Mouse (Mus musculus) heart, embryonic 10.5 days (tissue): ENCODE measurements at regions not wholly inside any gene's neighbourhood (a gene's known extent, or its start where the extent isn't known, plus 50 kb on each side); places are given as distances from the start of the nearest gene placed in this dataset.
"Not testable (repeated sequence)": the region's sequence is repeated elsewhere in the genome, so short reads cannot be mapped to it uniquely, and the experiment has no call there.

Experiments used
- DNase-seq: peaks from one replicate; pipeline ENCODE4 v3.0.0-alpha.2; 2017; ENCODE audit warnings: low spot score
- H3K27ac ChIP-seq: fragments of 300-500 bp; sonication (generic); 2 replicates; pipeline ENCODE4 v1.5.1; 2016; ENCODE audit warnings: mild to moderate bottlenecking
- H3K27me3 ChIP-seq: fragments of 300-500 bp; sonication (generic); 2 replicates; pipeline ENCODE4 v1.6.1; 2016; ENCODE audit warnings: mild to moderate bottlenecking; ENCODE audit not compliant: poor library complexity, insufficient read depth, severe bottlenecking
- H3K36me3 ChIP-seq: fragments of 300-500 bp; sonication (generic); 2 replicates; pipeline ENCODE4 v1.6.1; 2016; ENCODE audit warnings: mild to moderate bottlenecking, moderate library complexity
- H3K4me1 ChIP-seq: fragments of 300-500 bp; sonication (generic); 2 replicates; pipeline ENCODE4 v1.6.1; 2016; ENCODE audit warnings: mild to moderate bottlenecking
- H3K4me3 ChIP-seq: fragments of 300-500 bp; sonication (generic); 2 replicates; pipeline ENCODE4 v1.5.1; 2016; ENCODE audit warnings: mild to moderate bottlenecking, moderate library complexity
- H3K9me3 ChIP-seq: fragments of 300-500 bp; sonication (generic); 2 replicates; pipeline ENCODE4 v1.6.1; 2016; ENCODE audit warnings: mild to moderate bottlenecking, moderate library complexity
- WGBS: fragments of 180-500 bp; shearing (Covaris S2); methylation state at CpG from one replicate; pipeline ENCODE4 v1.1.7; 2016; 5-methylcytosine and 5-hydroxymethylcytosine counted together

DNA sequence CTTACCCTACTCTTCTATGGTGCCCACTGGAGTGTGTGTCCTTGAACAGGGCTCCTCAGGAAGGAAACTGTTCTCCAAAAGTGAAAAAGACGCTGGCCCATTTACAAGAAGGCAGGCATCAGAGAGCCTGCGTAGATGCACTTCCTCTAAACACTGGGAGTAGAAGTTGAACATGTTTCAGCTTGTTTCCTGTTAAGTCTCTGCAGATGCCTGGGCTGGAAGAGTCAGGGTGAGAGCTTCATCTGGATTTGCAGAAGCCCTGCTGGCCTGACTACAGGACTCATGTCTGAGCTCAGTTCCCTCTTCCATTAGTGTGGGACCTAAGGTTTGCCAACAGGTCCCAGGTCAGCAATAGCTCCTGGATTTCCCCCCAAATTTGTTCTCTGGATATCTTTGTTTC lies 54.7 kb upstream of the Nlrp1b start:
- no peaks in the 10 kb centered on the region for H3K36me3 ChIP-seq
- no peaks in the 10 kb centered on the region for H3K27me3 ChIP-seq
- H3K4me3 ChIP-seq = no peak overlapping the region
- H3K4me1 ChIP-seq = no peaks in the 10 kb centered on the region
- no peaks in the 10 kb centered on the region for H3K9me3 ChIP-seq
- WGBS = 84% methylated on average over 2 of the region's 2 CpGs
- no peak overlapping the region for H3K27ac ChIP-seq
- no peak for DNase-seq

DNA sequence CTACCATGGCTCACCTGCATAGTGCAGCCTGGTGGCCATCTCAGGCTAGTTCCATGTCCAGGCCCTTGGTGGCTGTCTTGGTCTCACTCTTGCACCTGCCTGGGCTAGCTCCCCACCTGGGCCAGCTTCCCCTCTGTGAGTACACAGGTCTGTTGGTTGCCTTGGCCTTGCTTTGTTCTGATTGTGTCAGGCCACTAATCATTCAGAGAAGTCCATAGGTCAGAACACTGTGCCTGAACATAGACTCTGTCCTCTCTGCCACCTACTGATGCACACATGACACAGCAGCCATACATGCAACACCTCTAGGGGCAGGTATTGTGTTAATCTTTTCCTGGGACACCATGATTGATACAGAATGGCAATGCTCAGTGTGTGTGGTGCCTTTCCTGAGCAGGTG lies 57.7 kb upstream of the Nlrp1b start:
- not testable (repeated sequence) for H3K9me3 ChIP-seq, H3K36me3 ChIP-seq, H3K4me3 ChIP-seq, DNase-seq, H3K27ac ChIP-seq, H3K4me1 ChIP-seq, H3K27me3 ChIP-seq

DNA sequence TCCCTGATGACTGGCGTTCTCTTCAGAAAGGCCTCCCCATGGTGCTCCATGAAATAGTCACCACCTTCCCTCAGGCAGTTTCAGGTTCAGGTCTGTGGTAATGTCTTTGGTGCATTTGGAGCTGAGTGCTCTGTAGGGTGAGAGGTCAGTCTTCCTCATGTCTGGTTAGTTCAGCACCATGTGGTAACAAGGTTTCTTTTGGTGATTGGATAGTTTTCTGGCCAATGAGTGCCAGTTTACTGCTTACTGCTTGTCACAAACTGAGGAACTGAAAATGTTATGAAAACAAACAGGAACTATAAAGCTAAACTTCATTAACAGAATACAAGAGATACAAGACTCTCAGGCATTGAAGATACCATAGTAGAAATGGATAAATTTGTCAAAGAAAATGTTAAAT lies 59.0 kb upstream of the Nlrp1b start:
- H3K27me3 ChIP-seq = no peaks in the 10 kb centered on the region
- WGBS = 71% methylated on average over 1 of the region's 1 CpGs
- DNase-seq = no peak

DNA sequence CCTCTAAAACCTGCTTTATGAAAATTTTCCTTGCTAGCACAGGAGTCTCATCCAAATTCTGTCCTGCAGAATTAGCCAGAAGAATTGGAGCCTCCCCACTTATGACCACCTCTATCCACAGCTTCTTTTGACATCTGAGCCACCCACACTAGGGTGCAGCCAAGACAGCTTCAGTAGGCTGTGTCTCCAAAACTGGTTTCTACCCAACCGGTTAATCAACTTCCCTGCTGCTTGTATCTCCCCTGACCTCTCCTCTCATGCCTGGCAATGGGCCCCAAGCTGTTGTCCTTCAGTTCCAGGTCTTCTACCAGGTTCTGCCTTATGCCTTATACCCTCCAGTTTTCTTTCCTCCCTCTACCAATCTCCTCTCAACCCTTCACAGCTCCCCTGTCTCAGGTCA lies 68.9 kb upstream of the Nlrp1b start:
- H3K4me1 ChIP-seq = no peaks in the 10 kb centered on the region
- WGBS = 72% methylated on average over 1 of the region's 1 CpGs
- no peaks in the 10 kb centered on the region for H3K27me3 ChIP-seq
- H3K9me3 ChIP-seq = no peaks in the 10 kb centered on the region
- H3K36me3 ChIP-seq = no peaks in the 10 kb centered on the region
- H3K4me3 ChIP-seq = no peak overlapping the region
- H3K27ac ChIP-seq = no peak overlapping the region
- DNase-seq = no peak

More for the DNA sequence above, 59.0 kb upstream of the Nlrp1b start:
- Histone ChIP-seq H3K27ac (no peak overlapping the region), H3K9me3 (no peaks in the 10 kb centered on the region), H3K4me3 (no peak overlapping the region), H3K36me3 (no peaks in the 10 kb centered on the region), H3K4me1 (no peaks in the 10 kb centered on the region)

DNA sequence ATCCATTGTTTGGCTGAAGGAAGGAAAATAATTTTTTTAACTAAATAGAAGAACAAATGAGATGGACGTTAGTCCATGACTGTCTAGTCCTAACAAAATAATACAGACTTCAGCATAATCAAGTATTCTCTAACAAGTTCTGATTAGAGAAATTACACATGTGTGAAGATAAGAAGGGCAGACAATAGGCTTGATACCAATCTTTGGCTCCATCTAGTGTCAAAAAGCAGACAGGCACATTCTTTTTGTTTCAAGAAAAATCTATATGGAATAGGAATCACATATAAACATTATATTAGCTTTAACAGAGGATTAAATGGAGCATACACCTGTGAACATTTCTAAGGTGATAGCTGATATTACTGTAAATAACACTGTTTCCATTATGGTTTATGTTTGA lies 92.9 kb upstream of the Nlrp1b start:
- DNase-seq = no peak
- Histone ChIP-seq H3K4me3 (no peak overlapping the region), H3K36me3 (no peaks in the 10 kb centered on the region), H3K9me3 (no peaks in the 10 kb centered on the region), H3K27ac (no peak overlapping the region), H3K4me1 (no peaks in the 10 kb centered on the region), H3K27me3 (no peaks in the 10 kb centered on the region)
- 23% methylated on average over 1 of the region's 1 CpGs for WGBS

DNA sequence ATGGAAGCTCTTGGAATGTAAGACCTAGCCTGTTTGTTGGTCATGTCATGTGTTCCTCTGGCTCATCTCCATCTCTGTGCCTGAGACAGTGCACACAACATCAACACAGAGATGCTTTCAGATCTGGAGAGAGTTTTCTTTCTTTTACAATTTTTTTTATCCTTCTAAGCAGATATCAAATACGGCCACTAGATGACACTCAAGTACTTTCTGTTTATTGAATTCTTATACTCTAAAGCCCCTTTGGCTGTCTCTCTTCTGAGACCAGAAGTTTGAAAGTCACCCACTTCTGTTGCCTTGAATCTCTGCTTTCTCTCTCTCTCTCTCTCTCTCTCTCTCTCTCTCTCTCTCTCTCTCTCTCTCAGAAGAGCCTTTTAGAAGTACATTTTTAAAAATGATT lies 106.9 kb upstream of the Nlrp1b start:
- Histone ChIP-seq H3K36me3 (no peaks in the 10 kb centered on the region), H3K4me1 (no peaks in the 10 kb centered on the region), H3K27me3 (no peaks in the 10 kb centered on the region), H3K9me3 (no peaks in the 10 kb centered on the region), H3K4me3 (no peak overlapping the region), H3K27ac (no peak overlapping the region)
- WGBS = 13% methylated on average over 1 of the region's 1 CpGs
- no peak for DNase-seq

DNA sequence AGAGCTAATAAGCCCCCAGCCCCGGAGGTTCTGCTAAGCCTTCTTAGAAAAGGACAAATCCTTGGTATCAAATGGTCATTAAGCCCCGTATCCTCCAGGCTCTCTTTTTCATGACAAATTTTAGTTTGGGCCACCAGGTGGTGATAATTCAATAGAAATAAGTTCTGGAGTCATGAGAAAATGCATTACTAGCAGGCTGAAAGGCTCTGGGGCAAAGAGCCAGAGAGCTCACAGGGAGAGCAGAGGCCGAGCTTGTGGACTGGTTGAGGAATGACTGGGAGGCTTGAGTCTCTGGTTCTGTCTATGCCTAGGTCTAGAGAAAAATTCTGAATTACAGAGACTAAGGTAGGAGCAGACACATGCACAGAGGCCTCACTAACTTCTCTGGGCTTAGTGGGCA lies 115.5 kb upstream of the Nlrp1b start:
- no peaks in the 10 kb centered on the region for H3K27me3 ChIP-seq
- no peaks in the 10 kb centered on the region for H3K4me1 ChIP-seq
- no peak overlapping the region for H3K27ac ChIP-seq
- H3K4me3 ChIP-seq = no peak overlapping the region
- no peaks in the 10 kb centered on the region for H3K9me3 ChIP-seq
- H3K36me3 ChIP-seq = no peaks in the 10 kb centered on the region
- DNase-seq = no peak
- WGBS = 29% methylated on average over 3 of the region's 3 CpGs

DNA sequence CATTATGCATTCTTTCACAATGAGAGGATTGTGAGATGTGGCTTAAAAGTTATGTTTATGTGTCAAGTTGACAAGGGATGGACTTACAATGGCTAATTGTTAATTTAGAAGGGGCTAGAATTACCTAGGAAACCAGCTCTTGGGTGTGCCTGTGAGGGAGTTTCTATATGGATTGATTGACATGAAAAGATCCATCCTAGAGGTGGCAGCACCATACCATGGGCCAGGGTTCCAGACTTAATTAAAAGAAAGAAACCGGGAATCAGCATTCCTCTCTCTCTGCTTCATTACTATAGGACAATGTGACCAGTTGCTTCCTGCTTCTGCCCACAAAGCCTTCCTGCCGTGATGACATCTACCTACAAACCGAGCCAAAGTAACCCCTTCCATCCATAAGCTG lies 126.6 kb upstream of the Nlrp1b start:
- DNase-seq = no peak
- Histone ChIP-seq H3K27ac (no peak overlapping the region), H3K27me3 (no peaks in the 10 kb centered on the region), H3K36me3 (no peaks in the 10 kb centered on the region), H3K4me1 (no peaks in the 10 kb centered on the region), H3K4me3 (no peak overlapping the region), H3K9me3 (no peaks in the 10 kb centered on the region)
- WGBS = 62% methylated on average over 3 of the region's 3 CpGs

DNA sequence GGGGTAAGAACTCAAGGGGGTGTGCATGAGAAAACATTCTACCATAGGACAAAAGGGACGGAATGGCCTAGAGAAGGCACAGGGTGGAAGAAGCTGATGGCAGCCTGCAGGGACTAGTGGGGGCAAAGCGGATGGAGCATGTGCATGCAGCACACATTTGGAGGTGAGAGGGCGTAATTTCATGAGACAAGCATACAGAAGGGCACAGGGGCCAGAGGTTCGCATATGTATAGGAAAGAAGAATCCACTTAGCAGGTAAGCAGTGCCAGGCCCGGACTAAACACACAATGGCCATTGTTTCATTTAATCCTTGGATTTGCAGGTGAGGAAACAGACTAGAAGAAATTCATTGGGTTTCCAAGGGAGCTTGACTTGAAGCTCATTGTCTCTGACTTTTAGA lies 130.3 kb upstream of the Nlrp1b start:
- DNase-seq = no peak

DNA sequence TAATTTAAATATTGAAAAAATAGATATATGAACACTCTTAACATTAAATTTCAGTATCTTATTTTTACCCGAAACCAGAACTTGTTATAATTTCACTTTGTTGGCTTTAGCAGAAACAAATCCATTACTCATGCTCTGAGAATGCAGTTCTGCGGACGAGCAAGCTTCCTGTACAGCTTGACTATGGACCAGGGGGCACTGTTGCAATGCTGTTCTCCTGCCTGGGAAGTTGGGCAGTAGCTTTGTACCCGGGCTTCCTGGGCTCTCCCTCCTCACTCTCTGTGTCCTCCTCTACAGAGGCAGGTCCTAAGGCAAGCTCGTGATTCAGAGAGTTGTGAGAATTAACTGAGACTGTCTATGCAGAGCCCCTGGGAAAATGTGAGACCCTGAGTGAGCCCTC lies 141.3 kb upstream of the Nlrp1b start:
- 53% methylated on average over 5 of the region's 5 CpGs for WGBS
- DNase-seq = peak; percentile 71
- Histone ChIP-seq H3K27me3 (no peaks in the 10 kb centered on the region), H3K9me3 (no peaks in the 10 kb centered on the region), H3K4me1 (no peaks in the 10 kb centered on the region), H3K27ac (no peak overlapping the region), H3K4me3 (no peak overlapping the region), H3K36me3 (no peaks in the 10 kb centered on the region)

More for the DNA sequence above, 130.3 kb upstream of the Nlrp1b start:
- H3K36me3 ChIP-seq = no peaks in the 10 kb centered on the region
- no peak overlapping the region for H3K4me3 ChIP-seq
- no peaks in the 10 kb centered on the region for H3K4me1 ChIP-seq
- 76% methylated on average over 5 of the region's 5 CpGs for WGBS
- no peaks in the 10 kb centered on the region for H3K9me3 ChIP-seq
- no peaks in the 10 kb centered on the region for H3K27me3 ChIP-seq
- H3K27ac ChIP-seq = no peak overlapping the region

DNA sequence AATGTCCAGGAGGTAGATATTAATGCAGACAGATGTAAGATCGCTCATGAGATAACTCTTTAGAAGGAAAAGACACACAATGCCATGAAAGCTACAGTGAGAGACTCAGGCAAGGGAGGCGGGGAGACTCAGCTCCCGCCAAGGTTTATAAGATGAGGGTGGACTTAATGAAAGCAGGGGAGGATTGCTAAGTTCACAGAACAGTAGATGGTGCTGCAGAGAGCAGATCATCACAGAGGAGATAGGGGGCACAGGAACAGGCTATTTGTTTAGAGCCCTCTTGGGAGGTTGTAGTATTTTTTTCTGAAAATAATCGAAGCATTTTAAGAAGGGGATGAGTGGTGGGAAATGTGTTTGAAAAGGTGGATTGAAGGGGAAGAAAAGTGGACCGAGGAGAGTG lies 144.6 kb upstream of the Nlrp1b start:
- Histone ChIP-seq H3K9me3 (no peaks in the 10 kb centered on the region), H3K4me1 (no peaks in the 10 kb centered on the region), H3K27ac (no peak overlapping the region), H3K27me3 (no peaks in the 10 kb centered on the region), H3K36me3 (no peaks in the 10 kb centered on the region), H3K4me3 (no peak overlapping the region)
- DNase-seq = no peak
- 73% methylated on average over 5 of the region's 5 CpGs for WGBS

DNA sequence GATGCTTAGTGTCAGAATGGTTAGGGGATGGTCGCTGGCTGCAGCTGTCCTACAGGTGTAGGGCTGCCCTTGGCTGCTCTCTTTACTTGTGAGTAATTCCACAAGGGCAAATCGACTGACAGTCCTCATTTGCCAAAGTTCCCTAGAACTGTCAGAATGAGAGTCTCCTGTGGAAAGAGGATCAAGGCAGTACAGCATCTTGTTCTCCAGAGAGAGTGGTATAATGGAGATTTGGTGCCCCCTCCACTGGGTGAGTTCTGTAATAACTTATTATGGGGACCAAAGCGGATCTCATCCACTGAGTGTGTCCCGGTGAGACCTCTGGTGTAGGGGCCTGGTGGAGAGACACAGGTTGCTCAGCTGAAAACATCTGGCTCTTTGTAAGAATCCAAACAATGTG lies 157.9 kb upstream of the Nlrp1b start:
- peak; percentile 47 for DNase-seq
- Histone ChIP-seq H3K4me1 (no peaks in the 10 kb centered on the region), H3K36me3 (no peaks in the 10 kb centered on the region), H3K4me3 (no peak overlapping the region), H3K27me3 (no peaks in the 10 kb centered on the region), H3K27ac (no peak overlapping the region), H3K9me3 (no peaks in the 10 kb centered on the region)
- WGBS = 77% methylated on average over 4 of the region's 4 CpGs

DNA sequence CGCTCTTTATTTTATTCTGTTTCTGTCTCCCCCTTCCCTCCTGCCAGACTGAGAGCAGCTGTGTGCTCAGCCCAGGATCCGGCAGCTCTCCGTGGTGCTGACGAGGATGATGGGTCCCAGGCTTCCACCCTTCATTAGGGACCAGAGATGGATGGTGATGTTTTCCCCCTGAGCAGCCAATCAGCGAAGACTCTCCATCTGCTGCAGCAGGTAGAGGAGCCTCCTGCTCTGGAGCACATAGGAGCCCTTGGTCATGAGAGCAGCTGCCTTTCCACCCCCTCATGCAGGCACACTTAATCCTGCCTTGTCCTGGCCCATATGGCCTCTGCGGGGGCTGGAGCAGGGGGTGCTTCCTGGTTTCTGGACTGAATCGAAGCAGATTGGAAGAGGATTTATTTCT lies 159.1 kb upstream of the Nlrp1b start:
- H3K9me3 ChIP-seq = no peaks in the 10 kb centered on the region
- WGBS = 21% methylated on average over 7 of the region's 7 CpGs
- no peaks in the 10 kb centered on the region for H3K27me3 ChIP-seq
- DNase-seq = peak; percentile 76
- no peaks in the 10 kb centered on the region for H3K4me1 ChIP-seq
- no peaks in the 10 kb centered on the region for H3K36me3 ChIP-seq
- H3K27ac ChIP-seq = no peak overlapping the region
- no peak overlapping the region for H3K4me3 ChIP-seq

DNA sequence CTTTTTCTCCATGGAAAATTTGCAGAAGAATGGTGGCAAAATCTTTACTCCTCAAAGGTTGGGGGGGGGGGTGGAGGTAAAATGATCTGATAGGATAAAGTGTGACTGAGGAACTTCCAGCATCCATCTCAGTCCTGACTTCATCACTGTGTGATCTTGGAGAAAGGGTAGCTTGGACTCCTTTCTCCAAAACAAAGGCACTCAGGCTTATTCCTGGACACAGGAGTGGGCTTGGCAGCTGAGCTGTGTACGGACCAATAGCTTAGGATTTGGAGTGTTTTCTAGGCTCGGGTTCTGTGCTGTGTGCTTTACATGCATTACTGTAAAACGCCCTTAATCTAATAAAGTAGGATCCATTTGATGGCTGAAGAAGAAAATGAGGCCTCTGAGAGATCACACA lies 159.6 kb upstream of the Nlrp1b start:
- no peaks in the 10 kb centered on the region for H3K27me3 ChIP-seq
- no peak overlapping the region for H3K4me3 ChIP-seq
- no peaks in the 10 kb centered on the region for H3K4me1 ChIP-seq
- H3K27ac ChIP-seq = no peak overlapping the region
- H3K9me3 ChIP-seq = no peaks in the 10 kb centered on the region
- WGBS = 60% methylated on average over 3 of the region's 3 CpGs
- DNase-seq = peak; percentile 31
- no peaks in the 10 kb centered on the region for H3K36me3 ChIP-seq
